Mouse (Mus musculus) ES-Bruce4 (cell line): ENCODE measurements at regions not wholly inside any gene's neighbourhood (a gene's known extent, or its start where the extent isn't known, plus 50 kb on each side); places are given as distances from the start of the nearest gene placed in this dataset.

Experiments
- CTCF ChIP-seq: IDR thresholded peaks from one replicate; pipeline ENCODE4 v1.8.1; 2011; ENCODE audit warnings: low read depth, low read length
- POLR2A ChIP-seq: IDR thresholded peaks from one replicate; pipeline ENCODE4 v1.8.1; 2011; ENCODE audit warnings: low read length; ENCODE audit not compliant: insufficient read depth

- TF ChIP-seq POLR2A (no peak), CTCF (no peak)
Observed at GRCm38 (mm10) chr6:78863031-78863430, 394.4 kb upstream of the Reg3g start.
